Mouse (Mus musculus) left cerebral cortex, postnatal 10 days (tissue): ENCODE results near the gene Abcg4. TPM values are rescaled to one million over a fixed set of nuclear protein-coding genes. Genes with fewer than 3 reads are reported as not detected.
"Not testable (repeated sequence)": the region's sequence is repeated elsewhere in the genome, so short reads cannot be mapped to it uniquely, and the experiment has no call there.

Experiments
- DNase-seq, 2 experiments: peaks; one replicate each; pipeline ENCODE4 v3.0.0; 2021 to 2022; ENCODE audit warnings: low spot score in 2 of 2, mixed read lengths in 1 of 2; ENCODE audit errors: extremely low spot score in 1 of 2
- intact Hi-C: fragments of 180-260 bp; cut with DNase I; formaldehyde crosslinking; loops from one replicate; pipeline ENCODE4 v1.15.1; 2025
- total RNA-seq, 2 experiments: library from RNA; stranded (reverse); gene quantifications; 2 replicates each; pipeline ENCODE4 v1.2.3; 2021

The Abcg4 gene
- 10 to 100 TPM; 68.0 to 73.2 TPM for total RNA-seq

- intact Hi-C loops = no loop called here
Measured at GRCm38 (mm10) chr9:44288076-44288958, at the start of gene Abcg4. TSS of gene Abcg4 (minus strand) at chr9:44288615.

GRCm38 (mm10) chr9:44337436-44338169 is 49.2 kb upstream of the Abcg4 start:
- no peak for DNase-seq
- intact Hi-C loops = loop anchor here (10.0 kb wide), 1 partner anchor 213 kb away; no protein-coding TSS in a partner anchor

More at GRCm38 (mm10) chr9:44288076-44288958, at the start of gene Abcg4:
- peak in 1 of 2 experiments; percentile 58 for DNase-seq

GRCm38 (mm10) chr9:44336964-44337363 is 48.5 kb upstream of the Abcg4 start:
- DNase-seq = no peak
- intact Hi-C loops = loop anchor here (10.0 kb wide), 1 partner anchor 212 kb away; no protein-coding TSS in a partner anchor

- intact Hi-C loops = loop anchor here (10.0 kb wide), 1 partner anchor 212 kb away; no protein-coding TSS in a partner anchor
- DNase-seq = not testable (repeated sequence)
Measured at GRCm38 (mm10) chr9:44336513-44336912, 48.1 kb upstream of the Abcg4 start.

GRCm38 (mm10) chr9:44336093-44336406 is 47.6 kb upstream of the Abcg4 start:
- intact Hi-C loops = loop anchor here (10.0 kb wide), 1 partner anchor 211 kb away; no protein-coding TSS in a partner anchor
- no peak for DNase-seq

GRCm38 (mm10) chr9:44335331-44336092 is 47.1 kb upstream of the Abcg4 start:
- peak in 1 of 2 experiments; percentile 34 for DNase-seq
- intact Hi-C loops = loop anchor here (10.0 kb wide), 1 partner anchor 211 kb away; no protein-coding TSS in a partner anchor

- DNase-seq = peak; percentile 98 to 100
- intact Hi-C loops = loop anchor here (10.0 kb wide), 1 partner anchor 210 kb away; no protein-coding TSS in a partner anchor
Measured at GRCm38 (mm10) chr9:44334396-44335330, 46.2 kb upstream of the Abcg4 start, which contains the start of gene H2afx. TSS of gene H2afx (plus strand) at chr9:44334694.

- DNase-seq = peak in 1 of 2 experiments; percentile 43
- intact Hi-C loops = loop anchor here (10.0 kb wide), 1 partner anchor 208 kb away; no protein-coding TSS in a partner anchor
Measured at GRCm38 (mm10) chr9:44332918-44333638, 44.7 kb upstream of the Abcg4 start.

- no peak for DNase-seq
- intact Hi-C loops = loop anchor here (10.0 kb wide), 1 partner anchor 206 kb away; no protein-coding TSS in a partner anchor
Measured at GRCm38 (mm10) chr9:44330736-44331135, 42.3 kb upstream of the Abcg4 start.

- DNase-seq = no peak
- intact Hi-C loops = no loop called here
Measured at GRCm38 (mm10) chr9:44327926-44328325, 39.5 kb upstream of the Abcg4 start.

- DNase-seq = no peak
- intact Hi-C loops = no loop called here
Measured at GRCm38 (mm10) chr9:44327064-44327711, 38.8 kb upstream of the Abcg4 start.

GRCm38 (mm10) chr9:44326371-44327063 is 38.1 kb upstream of the Abcg4 start:
- peak; percentile 86 to 89 for DNase-seq
- intact Hi-C loops = no loop called here

- intact Hi-C loops = no loop called here
- no peak for DNase-seq
Measured at GRCm38 (mm10) chr9:44325768-44326370, 37.5 kb upstream of the Abcg4 start, which contains the start of gene Dpagt1. TSS of gene Dpagt1 (plus strand) at chr9:44326019.

- intact Hi-C loops, DNase-seq: not testable (repeated sequence)
Measured at GRCm38 (mm10) chr9:44325032-44325767, 36.8 kb upstream of the Abcg4 start.

- intact Hi-C loops = no loop called here
- no peak for DNase-seq
Measured at GRCm38 (mm10) chr9:44324147-44324546, 35.7 kb upstream of the Abcg4 start.
